Mouse (Mus musculus) common myeloid progenitor, adult 5-6 weeks (primary cell): ENCODE results near the gene Dcps. TPM values are rescaled to one million over a fixed set of nuclear protein-coding genes. Genes with fewer than 3 reads are reported as not detected.
A peak's percentile ranks its signal among the peaks of the same experiment; 100 is the strongest.
"Not testable (repeated sequence)": the region's sequence is repeated elsewhere in the genome, so short reads cannot be mapped to it uniquely, and the experiment has no call there.

Experiments used
- ATAC-seq: replicated peaks from 2 replicates; pipeline ENCODE4 v1.8.0; 2016; ENCODE audit warnings: low read depth, mild to moderate bottlenecking, moderate TSS enrichment, inconsistent platforms; ENCODE audit not compliant: poor library complexity, severe bottlenecking
- total RNA-seq: library from RNA; stranded (forward); fragments of 200-1000, 187-1606 nt; gene quantifications from 2 replicates; pipeline ENCODE4 v1.2.3, GENCODE M21; 2017

The Dcps gene
- total RNA-seq, 1 experiment from 2014 or later = 64.0 TPM

DNA sequence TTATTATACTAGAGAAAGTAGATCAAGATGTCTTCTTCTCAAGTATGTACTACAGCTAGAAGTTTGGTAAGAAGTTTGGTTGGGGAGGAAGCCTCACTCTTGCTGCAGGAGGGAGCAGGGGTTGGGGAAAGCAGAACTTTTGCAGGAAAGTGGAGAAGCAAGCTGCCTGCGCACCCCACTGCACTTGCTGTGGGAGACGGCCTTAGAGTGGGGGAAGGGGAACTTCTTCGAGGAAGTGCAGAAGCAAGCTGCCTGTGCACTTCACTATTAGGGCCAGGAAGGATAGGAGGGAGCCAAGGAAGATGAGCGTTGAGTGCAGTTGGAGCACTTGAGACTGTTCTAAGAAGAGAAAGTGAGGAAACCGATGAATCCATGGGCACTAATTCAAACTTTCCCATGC lies 7.5 kb upstream of the Dcps start:
- ATAC-seq = peak; percentile 73

DNA sequence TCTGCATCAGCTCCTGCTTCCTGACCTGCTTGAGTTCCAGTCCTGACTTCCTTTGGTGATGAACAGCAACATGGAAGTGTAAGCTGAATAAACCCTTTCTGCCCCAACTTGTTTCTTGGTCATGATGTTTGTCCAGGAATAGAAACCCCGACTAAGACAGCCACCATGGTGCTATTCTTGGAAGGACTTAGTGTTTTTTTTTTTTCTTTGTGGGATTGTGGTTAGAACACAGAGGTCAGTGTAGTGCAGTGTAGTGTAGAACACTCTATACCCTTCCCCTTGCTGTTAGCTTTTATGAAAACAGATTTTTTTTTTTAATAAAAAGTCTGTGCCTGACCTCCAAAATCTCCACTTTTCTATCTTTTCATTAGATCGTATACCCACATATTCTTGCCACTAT lies 7.0 kb upstream of the Dcps start:
- ATAC-seq = peak; percentile 72

DNA sequence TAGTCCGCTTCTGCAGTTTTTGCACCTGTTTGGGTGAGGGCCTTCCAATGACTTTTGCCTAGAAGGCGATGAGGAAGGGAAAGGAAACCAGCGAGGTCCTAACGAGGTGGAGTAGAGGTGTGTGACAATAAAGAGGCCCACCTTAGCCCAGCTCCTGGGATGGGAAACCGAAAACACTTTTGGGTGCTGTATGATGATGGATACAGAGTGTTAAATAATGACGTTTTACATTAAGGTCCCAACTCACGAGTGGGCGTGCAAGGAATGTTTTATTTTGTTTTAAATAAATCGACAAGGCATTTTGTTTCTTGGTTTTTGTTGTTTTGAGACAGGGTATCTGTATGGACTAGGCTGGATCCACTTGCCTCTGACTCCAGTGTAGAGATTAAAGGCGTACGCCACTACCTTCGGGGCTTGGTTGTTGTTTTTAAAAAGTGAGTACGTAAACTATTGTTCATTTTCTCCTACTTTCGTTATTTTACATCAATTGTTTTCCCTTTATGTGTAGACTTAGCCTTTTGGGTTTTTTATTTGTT lies 331 bp upstream of the Dcps start:
- no peak for ATAC-seq

DNA sequence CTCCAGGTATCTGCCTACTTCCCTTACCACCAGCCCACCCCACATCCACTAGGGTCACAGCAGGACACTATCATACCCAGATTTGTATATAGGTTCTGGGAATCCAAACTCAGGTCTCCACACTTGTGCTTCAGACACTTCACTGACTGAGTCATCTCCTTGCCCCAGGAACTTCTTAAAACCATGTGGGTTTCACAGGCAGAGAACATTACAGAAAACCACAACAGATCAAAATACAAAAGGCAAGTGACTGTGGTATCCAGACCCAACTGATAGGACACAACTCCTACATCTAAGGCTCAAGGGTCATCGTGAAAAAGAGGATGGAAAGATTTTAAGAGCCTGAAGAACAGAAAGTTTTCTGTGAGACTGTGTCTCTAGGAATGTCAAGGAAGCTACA lies 2.5 kb downstream of the Dcps start:
- no peak for ATAC-seq

DNA sequence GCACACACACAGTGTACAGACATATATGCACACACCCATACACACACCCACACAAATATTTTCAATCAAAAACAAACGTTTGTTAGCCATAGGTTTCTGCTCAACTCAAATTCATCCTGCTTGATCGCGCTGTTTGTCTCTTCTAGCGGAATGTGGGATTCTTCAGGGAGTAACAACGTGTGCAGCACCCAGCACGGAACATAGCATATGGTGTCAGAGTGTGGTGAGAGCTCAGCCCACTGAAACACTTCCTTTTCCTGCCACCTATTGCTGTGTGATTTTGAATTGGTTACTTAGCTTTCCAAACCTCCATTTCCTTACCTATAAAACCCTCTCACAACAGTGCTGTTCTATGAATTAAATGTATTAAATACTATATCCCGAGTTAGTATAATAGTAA lies 5.8 kb downstream of the Dcps start:
- no peak for ATAC-seq

DNA sequence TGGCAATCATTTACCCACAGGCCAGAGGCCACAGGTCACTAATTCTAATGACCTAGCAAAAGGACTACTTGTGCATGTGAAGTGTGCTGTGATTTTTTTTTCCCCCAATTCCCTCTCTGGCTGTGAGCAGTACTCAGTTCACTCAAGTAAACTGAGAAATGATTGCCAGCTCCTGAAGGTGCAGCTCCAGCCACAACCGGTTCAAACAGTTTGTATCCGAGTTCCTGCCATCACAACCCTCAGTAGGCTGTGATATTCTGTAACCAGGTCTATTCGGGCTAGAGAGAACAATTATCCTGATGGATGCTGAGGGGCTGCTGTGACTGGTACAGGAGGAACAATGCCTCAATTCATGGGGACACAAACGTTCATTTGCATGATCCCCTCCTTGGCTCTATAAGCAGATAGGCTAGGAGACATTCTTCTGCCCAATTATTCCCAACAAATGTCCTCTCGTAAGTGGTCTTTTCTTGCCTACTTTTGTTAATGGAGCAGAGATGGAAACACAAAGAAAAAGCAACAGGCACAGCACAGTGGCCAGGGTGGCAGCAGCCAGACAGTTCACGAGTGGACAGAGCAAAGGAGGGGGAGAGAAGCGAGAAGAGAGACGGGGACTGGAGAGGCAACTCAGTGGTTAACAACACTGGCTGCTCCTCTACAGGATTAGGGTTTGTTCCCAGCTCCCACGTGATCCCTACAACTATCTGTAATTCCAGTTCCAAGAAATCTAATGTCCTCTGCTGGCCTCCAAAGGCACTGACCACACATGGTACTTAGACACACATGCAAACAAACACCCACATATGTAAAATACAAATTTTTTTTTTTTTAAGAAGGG lies 8.8 kb downstream of the Dcps start:
- ATAC-seq = no peak

DNA sequence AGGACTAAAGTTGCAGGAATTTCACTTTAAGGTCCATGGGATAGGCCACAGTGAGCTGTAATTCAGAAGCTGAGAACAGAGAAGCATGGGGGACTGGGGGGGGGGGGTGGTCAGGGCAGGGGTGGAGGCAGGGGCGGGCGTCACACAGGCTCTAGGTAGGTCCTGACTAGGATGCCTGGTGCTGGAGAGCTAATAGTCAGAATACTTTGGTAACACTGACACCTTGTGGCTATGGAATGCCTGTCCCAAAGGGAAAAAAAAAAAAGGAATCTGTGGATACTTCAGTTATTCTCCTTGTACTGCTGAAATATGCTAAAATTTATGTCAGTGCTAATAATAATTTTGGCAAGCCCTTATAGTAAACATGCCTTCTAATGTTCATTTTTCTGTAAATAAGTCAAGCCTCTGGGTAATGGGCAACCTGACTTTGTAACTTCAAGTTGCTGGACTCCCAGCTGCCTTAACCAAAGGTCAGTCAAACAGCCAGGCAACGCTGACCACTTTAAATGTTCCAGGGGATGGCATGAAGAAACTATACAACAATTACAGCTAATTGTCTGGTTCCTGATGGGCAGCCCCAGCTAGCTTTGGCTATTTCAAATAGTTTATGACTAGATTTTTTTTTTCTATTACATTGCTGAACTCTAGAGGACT lies 9.6 kb downstream of the Dcps start:
- ATAC-seq = peak; percentile 74

DNA sequence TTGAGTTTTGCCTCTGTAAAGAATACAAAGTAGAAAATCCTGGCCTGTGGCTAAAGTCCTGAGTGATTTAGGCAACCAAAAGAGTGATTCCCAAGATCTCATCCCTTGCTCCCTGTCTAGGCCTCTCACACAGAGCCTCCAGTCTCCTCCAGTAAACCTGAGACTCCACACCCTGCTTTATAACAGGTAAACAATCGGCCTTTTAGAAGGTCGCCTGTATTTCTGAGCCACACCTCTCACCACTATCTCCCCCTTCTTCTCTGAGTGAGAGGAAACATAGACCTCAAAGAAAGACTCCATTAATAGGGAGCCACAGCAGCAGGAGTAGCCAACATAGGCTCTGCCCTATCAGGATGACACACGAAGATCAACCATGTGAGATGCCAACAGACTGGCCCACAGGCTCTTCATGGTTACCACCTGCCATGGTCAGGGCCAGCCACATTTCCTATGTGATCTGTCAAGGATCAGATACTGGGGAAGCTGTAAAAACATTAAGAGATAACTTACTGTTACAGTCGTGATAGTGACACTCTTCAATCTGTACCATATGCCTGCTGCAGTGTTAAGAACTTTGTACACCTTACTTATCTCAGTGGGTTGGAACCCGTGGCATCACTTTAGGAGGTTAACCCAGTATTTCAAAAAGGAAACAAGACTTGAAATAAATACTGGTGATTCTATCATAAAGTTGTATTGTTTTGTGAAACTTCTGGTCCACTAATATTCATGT lies 11.6 kb downstream of the Dcps start:
- peak; percentile 12; the same call in 1 of the 2 replicates for ATAC-seq

DNA sequence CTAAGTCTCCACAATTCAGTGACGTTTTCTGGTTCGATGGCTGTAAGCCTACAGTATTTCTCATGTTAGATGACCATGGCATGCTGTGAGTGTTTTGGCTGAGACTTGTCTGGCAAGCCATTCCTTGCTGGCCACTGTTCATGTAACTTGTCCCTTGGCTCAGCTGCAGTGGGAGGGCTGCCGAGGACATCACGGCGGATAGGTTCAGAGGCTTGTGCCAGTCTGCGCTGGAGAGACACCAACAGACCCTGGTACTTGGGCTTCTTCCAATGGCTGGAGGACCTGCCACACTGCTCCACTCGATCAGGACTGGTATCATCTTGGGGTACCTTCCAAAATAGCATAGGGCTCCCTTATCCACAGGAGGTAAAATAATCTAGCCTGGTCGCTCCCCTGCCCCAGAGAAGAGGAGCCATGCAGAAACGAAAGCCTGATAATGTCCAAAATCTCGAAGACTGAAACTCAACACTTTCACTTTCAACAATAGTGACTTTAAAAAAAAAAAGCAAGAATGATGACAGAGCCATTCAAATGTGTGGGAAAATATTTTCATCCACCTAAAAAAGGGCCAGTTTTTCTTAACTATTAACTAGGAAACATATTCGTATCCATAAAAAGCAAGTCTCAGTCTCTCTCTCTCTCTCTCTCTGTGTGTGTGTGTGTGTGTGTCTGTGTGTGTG lies 12.7 kb downstream of the Dcps start:
- no peak for ATAC-seq

DNA sequence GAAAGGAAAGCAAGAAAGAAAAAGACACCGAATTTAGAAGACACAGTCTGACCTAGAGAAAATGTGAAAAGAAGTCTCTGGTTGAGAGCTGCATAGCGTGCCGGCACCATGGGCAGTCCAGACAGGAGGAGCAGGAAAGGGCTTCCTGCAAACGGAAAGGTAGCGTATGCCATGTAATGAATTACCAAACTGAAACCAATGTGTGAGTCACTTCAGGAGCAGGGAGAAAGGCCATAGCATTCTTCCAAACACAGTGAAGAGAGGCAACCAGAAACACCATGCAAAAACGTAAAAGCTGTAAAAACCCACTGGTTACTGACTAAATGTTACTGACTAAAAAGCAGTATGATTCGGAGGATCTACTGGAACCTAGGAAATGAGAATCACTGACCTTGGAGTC lies 14.1 kb downstream of the Dcps start:
- no peak for ATAC-seq

DNA sequence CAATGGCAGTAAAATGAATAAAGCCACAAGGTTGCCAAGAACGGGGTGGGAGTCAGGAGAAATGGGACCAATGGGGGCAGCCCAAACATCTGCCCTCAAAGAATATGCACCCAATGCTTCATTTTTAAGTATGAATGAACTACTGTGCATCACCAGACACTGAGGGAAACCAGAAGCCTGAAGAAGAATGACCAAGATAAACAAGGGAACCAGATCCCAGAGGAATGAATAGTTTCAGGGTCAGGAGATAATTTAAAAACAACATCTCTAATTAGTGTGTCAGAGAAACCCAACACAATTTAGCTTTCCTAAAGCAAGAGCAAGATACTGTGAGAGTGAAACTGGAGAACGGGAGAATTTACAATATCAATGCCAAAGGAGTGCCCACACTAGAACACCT lies 15.2 kb downstream of the Dcps start:
- ATAC-seq = no peak

DNA sequence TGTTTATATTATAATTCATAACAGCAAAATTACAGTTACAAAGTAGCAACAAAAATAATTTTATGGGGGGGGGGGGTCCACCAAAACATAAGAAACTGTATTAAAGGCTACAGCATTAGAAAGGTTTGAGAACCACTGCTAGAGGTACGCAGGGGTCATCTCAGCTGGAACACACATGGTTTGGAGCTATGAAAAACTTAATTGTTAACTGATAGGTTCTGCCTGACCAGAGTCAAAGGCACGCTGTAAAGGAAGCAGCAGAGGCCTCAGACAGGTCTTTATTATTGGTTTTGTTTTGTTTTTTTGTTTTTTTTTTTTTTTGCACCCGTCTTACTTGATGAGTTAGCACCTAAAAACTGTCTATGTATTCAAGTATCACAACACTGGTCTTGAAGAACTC lies 17.4 kb downstream of the Dcps start:
- ATAC-seq = no peak

DNA sequence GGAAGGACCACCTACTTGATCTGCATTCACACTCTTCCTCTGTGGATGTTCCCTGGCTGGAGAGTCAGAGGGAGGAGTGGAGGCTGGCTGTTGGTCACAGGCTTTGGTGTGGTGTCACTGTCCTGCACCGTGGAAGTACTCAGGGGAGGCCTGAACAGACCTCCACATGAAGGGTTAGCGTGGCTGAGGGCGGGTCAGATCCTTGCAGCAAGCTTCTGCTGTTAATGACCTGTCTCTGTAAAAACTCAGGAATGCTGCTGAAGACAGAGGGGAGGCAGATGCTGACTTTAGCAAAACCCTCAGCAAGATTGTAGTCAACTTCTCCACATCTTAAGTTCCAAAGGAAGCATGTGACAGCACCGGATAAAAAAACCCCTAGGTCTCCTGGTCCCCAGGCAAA lies 19.0 kb downstream of the Dcps start:
- ATAC-seq = no peak

DNA sequence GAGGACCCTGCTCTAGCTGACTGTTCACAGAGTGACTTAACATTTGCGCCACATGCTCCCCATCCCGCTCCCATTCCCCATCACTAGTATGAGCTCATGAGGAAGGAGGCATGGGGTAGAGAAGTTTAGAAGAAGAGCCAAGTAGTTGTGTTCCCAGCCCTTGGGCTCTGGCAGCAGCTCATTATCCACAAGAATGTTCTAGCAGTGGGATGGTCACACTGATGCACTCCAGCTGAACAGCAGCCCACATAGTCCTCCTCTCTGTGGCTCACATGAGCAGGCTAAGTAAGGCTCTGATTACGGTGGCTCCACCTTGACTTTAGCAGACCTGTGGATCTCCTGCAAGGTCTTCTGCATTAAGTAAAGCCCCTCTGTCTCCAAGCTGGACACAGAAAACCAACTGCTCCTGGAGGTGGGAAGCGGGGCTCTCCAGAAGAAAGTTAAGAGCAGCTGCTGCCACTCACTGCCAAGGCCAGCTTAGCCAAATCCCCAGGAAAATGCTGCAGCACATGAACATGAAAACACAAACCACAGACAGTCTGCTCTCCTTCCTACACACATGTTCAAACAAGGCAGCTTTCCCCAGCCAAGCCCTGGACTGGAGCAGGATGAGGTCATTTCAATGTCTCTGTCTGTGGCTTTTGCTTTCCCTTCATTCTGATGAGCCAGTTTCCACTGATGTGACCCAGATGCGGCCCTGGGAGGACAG lies 19.7 kb downstream of the Dcps start:
- ATAC-seq = no peak

DNA sequence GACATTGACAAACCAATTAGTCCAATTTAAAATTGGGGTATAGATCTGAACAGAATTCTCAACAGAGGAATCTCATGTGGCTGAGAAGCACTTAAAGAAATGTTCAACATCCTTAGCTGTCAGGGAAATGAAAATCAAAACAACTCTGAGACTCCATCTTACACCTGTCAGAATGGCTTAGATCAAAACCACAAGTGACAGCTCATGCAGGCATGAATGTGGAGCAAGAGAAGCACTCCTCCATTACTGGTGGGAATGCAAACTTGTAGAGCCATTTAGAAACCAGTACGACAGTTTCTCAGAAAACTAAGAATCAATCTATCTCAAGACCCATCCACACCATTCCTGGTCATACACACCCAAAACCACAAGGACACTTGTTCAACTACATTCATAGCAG lies 22.9 kb downstream of the Dcps start:
- no peak for ATAC-seq

DNA sequence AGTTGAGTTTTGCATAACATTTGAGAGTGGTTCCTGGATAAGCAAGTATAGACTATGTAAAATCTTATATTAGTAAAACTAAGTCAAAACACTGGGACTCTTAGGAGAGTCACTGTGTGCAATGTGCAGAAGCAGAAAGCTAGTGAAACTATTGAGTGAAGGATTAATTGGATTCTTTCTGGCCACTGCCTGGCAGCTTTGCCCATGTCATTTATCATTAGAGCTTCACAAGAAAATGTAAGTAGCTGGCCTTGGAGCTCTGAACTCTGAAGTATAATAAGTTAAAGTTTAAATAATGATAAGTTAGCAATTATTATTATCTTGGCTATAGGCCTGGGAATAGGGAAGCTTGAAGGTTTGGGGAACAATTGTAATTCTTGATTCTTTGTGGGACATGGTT lies 27.0 kb downstream of the Dcps start:
- ATAC-seq = not testable (repeated sequence)

DNA sequence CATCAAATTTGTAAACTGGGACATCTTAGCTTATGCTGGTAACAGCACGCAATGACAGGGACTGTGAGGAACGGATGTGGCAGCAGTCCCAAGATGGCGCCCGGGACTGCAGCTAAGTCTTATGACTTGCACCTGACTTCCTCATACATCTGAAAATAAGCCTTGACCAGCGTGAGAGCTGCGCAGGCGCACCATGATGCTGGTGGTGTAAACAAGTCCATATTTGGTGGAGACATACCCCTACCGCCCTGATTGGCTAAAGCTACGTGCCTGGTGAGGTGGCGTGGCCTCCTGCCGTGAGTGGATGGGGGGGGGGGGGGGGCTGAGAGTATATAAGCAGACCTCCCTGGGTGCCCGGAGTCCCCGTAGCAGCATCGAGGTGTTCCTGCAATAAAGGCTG lies 28.6 kb downstream of the Dcps start:
- ATAC-seq = not testable (repeated sequence)

DNA sequence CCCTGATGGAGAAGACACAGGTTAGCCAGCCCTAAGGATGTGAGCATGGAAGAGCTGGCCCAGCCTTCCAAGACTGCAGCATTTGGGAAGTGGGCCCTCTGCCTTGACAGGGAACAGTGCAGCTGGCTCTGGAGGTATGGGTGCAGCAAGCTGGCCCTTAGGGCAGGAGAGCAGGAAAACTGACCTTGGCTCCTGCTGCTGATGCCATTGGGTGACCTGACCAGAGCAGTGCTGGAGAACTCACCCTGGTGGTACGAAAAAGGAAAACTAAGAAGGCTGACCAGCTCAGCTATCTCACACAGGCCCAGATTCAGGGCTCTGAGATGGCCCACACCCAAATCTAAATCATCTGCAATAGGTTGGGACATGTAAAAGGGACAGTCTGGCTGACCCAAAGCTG lies 30.0 kb downstream of the Dcps start:
- no peak for ATAC-seq

DNA sequence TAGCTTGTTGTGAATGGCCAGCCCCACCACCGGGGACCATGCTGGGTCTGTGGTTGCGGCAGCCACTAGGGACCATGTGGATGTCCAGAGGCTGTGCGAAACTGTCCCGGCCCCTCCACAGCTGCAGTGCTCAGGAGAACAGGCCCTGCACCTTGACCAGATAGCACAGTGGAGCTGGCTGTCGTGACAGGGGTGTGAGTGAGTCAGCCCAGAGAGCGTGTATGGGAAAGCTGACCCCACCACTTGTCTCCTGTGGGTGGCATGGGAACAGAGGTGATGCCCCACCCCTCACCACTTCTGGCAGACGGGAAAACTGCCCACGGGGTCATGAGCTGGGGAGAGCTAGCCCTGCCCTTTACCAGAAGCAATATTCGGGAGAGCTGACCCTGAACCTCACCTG lies 30.7 kb downstream of the Dcps start:
- no peak for ATAC-seq

DNA sequence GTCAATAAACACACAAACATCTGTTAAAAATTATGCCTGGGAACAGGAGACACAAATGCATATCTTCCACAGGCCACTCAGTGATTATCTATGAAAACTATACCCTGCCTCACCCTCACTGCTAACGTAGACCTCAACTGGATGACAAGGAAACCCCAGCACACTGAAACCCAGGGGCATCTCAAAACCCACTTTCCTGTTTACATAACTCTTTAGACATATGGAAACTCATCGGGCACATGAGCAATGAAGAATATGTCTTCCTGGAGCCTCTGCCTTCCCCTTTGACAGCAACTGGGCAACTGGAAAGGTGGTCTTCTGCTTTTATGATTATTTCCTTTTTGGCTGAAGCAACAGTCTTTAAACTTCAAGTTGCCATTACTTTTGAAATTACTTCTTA lies 33.6 kb downstream of the Dcps start:
- ATAC-seq = peak; percentile 31; the same call in 1 of the 2 replicates
